Mouse (Mus musculus) ES-Bruce4 (cell line): ENCODE measurements around the gene Lamc2.

Experiments
- EP300 ChIP-seq: IDR thresholded peaks from 2 replicates; pipeline ENCODE4 v1.6.1; 2011; ENCODE audit warnings: low read depth, low read length; ENCODE audit not compliant: insufficient read depth
- POLR2A ChIP-seq: IDR thresholded peaks from one replicate; pipeline ENCODE4 v1.8.1; 2011; ENCODE audit warnings: low read length; ENCODE audit not compliant: insufficient read depth

DNA sequence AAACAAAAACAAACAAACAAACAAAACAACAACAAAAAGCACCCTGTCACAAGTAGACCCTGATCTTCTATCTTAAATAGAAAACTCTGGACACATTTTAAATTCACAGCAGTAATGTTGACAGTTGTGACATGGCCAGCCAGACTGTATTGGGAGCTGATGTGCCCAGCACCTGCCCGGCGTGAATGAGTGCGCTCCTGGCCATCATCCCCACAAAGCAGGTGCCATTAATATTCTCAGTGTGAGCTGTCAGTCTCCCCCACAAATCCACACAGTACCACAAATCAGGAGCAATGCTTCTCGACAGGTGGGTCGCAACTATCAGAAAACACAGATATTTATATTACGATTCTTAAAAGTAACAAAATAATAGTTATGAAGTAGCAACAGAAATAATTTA is 6.7 kb upstream of the Lamc2 start:
- no peak for TF ChIP-seq POLR2A
- TF ChIP-seq EP300, result no peak
